Mouse (Mus musculus) thymus, adult 2 months (tissue): Measurements from ENCODE around the gene Mrnip.

Source experiments
- CTCF ChIP-seq: fragments of 200-500 bp; IDR thresholded peaks from 2 replicates; pipeline ENCODE4 v1.5.1; 2012; ENCODE audit warnings: mild to moderate bottlenecking, control low read depth, low read length, moderate library complexity, borderline replicate concordance; ENCODE audit not compliant: control insufficient read depth, poor library complexity, insufficient read depth; ENCODE audit errors: extremely low read depth
- POLR2A ChIP-seq: fragments of 200-500 bp; IDR thresholded peaks from 2 replicates; pipeline ENCODE4 v1.6.1; 2012; ENCODE audit warnings: mild to moderate bottlenecking, low read length, control low read depth, moderate library complexity; ENCODE audit not compliant: control insufficient read depth, poor library complexity, insufficient read depth; ENCODE audit errors: extremely low read depth

DNA sequence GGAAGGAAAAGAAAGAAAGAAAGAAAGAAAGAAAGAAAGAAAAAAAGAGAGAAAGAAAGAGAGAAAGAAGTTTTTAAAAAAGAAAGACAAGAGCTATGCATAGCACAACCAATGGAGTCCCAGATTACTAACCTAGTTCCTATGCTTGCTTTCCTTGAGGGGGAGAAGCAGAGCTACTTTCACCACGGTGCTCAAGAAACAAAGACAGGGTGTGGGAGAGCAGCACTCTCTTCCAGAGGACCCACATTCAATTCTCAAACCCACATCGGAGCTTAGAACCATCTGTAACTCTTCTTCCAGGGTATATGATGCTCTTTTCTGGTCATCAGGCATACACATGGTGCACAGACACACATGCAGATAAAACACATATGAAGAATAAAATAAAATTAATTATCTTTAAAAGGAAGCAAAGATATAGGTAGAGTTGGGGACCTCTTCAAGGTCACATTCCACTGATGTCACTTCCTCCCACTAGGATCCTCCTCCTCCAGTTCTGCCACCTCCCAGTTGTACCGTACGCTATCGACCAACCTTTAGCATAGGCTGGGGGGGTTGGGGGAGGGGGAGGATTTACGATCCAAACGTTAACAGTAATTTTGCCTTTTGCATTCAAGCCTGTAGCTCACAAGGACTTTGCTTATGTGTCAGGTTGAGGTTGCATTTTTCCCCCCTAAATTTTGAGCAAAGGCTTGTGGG lies 74.4 kb downstream of the Mrnip start:
- TF ChIP-seq CTCF (no peak), POLR2A (no peak)
